Mouse (Mus musculus): ENCODE data around the gene Hyou1. TPM values are rescaled to one million over a fixed set of nuclear protein-coding genes. Genes with fewer than 3 reads are reported as not detected.

Gene Hyou1
- polyA plus RNA-seq, 1 experiment from 2014 or later = 14.6 TPM

Small RNA genes lying within 50 kb of the gene (microRNA-seq; reads per million reads assigned to microRNA genes)
- gene Gm44335 = not detected
- not detected for gene Mir7085

Other genes starting within 250 kb of the Hyou1 start
- gene Mcam, start 245.0 kb upstream of the Hyou1 start, polyA plus RNA-seq (2015; fragmentation: Nextera tagmentation; extraction: Ambion mirVana) = 104 and 111 TPM in 2 replicates
- 12.6 and 13.0 TPM in 2 replicates for gene Cbl, start 145.4 kb upstream of the Hyou1 start, polyA plus RNA-seq (2015; fragmentation: Nextera tagmentation; extraction: Ambion mirVana)
- gene Ccdc153, start 138.8 kb upstream of the Hyou1 start, polyA plus RNA-seq (2015; fragmentation: Nextera tagmentation; extraction: Ambion mirVana) = 0.88 and 2.5 TPM in 2 replicates
- 0.06 and 0.07 TPM in 2 replicates for gene Pdzd3, start 128.0 kb upstream of the Hyou1 start, polyA plus RNA-seq (2015; fragmentation: Nextera tagmentation; extraction: Ambion mirVana)
- 7.3 and 7.9 TPM in 2 replicates for gene Nlrx1, start 110.9 kb upstream of the Hyou1 start, polyA plus RNA-seq (2015; fragmentation: Nextera tagmentation; extraction: Ambion mirVana)
- gene Abcg4, start 90.9 kb upstream of the Hyou1 start, polyA plus RNA-seq (2015; fragmentation: Nextera tagmentation; extraction: Ambion mirVana) = 1.9 and 2.5 TPM in 2 replicates
- 15.8 and 18.7 TPM in 2 replicates for gene Hinfp, start 73.8 kb upstream of the Hyou1 start, polyA plus RNA-seq (2015; fragmentation: Nextera tagmentation; extraction: Ambion mirVana)
- 8.2 and 8.6 TPM in 2 replicates for gene C2cd2l, start 59.2 kb upstream of the Hyou1 start, polyA plus RNA-seq (2015; fragmentation: Nextera tagmentation; extraction: Ambion mirVana)
- gene Dpagt1, start 53.5 kb upstream of the Hyou1 start, polyA plus RNA-seq (2015; fragmentation: Nextera tagmentation; extraction: Ambion mirVana) = 28.5 and 33.7 TPM in 2 replicates
- gene H2afx, start 44.8 kb upstream of the Hyou1 start, polyA plus RNA-seq (2015; fragmentation: Nextera tagmentation; extraction: Ambion mirVana) = 179 and 186 TPM in 2 replicates
- 97.2 and 102 TPM in 2 replicates for gene Hmbs, start 35.3 kb upstream of the Hyou1 start, polyA plus RNA-seq (2015; fragmentation: Nextera tagmentation; extraction: Ambion mirVana)
- 20.9 and 23.1 TPM in 2 replicates for gene Vps11, start 17.8 kb upstream of the Hyou1 start, polyA plus RNA-seq (2015; fragmentation: Nextera tagmentation; extraction: Ambion mirVana)
- gene Slc37a4, start 17.4 kb downstream of the Hyou1 start, polyA plus RNA-seq (2015; fragmentation: Nextera tagmentation; extraction: Ambion mirVana) = 37.8 and 42.0 TPM in 2 replicates
- gene Rps25, start 27.6 kb downstream of the Hyou1 start, polyA plus RNA-seq (2015; fragmentation: Nextera tagmentation; extraction: Ambion mirVana) = 862 and 919 TPM in 2 replicates
- gene Trappc4, start 28.1 kb downstream of the Hyou1 start, polyA plus RNA-seq (2015; fragmentation: Nextera tagmentation; extraction: Ambion mirVana) = 84.4 and 90.3 TPM in 2 replicates
- gene Ccdc84, start 39.1 kb downstream of the Hyou1 start, polyA plus RNA-seq (2015; fragmentation: Nextera tagmentation; extraction: Ambion mirVana) = 21.3 and 23.5 TPM in 2 replicates
- gene Foxr1, start 61.6 kb downstream of the Hyou1 start, polyA plus RNA-seq (2015; fragmentation: Nextera tagmentation; extraction: Ambion mirVana) = not detected in 2 replicates
- gene Upk2, start 75.5 kb downstream of the Hyou1 start, polyA plus RNA-seq (2015; fragmentation: Nextera tagmentation; extraction: Ambion mirVana) = 0.50 TPM in 1 of 2 replicates, not detected in the other
- gene Bcl9l, start 103.3 kb downstream of the Hyou1 start, polyA plus RNA-seq (2015; fragmentation: Nextera tagmentation; extraction: Ambion mirVana) = 11.1 and 11.3 TPM in 2 replicates
- gene Cxcr5, start 182.4 kb downstream of the Hyou1 start, polyA plus RNA-seq (2015; fragmentation: Nextera tagmentation; extraction: Ambion mirVana) = 0.17 and 0.35 TPM in 2 replicates
- 9.2 and 10.5 TPM in 2 replicates for gene Ddx6, start 225.4 kb downstream of the Hyou1 start, polyA plus RNA-seq (2015; fragmentation: Nextera tagmentation; extraction: Ambion mirVana)

Data from heart, embryonic 16.5 days (tissue).